Mouse (Mus musculus): Measurements from ENCODE around the gene Cyp2j5. TPM values are rescaled to one million over a fixed set of nuclear protein-coding genes. Genes with fewer than 3 reads are reported as not detected.
"Not testable (repeated sequence)": the region's sequence is repeated elsewhere in the genome, so short reads cannot be mapped to it uniquely, and the experiment has no call there.

Cyp2j5 gene
- polyA plus RNA-seq, 1 experiment, result not detected

- H3K4me3 ChIP-seq (ENCODE audit: insufficient read depth, low read depth, low read length), result no peak overlapping the region
- no peak overlapping the region for H3K27ac ChIP-seq (ENCODE audit: insufficient read depth, low read depth, low read length)
- TF ChIP-seq POLR2A (IDR thresholded peaks at IDR 0.05; ENCODE audit: insufficient read depth, low read depth, low read length) (no peak), CTCF (IDR thresholded peaks at IDR 0.05; ENCODE audit: insufficient read depth, low read depth, low read length) (no peak)
- 90% methylated on average over 1 of the region's 1 CpGs for WGBS
- no peaks in the 10 kb centered on the region for H3K4me1 ChIP-seq (ENCODE audit: control insufficient read depth, insufficient read depth, low read length)
Measured at GRCm38 (mm10) chr4:96664668-96665454, 907 bp upstream of the Cyp2j5 start.

- Histone ChIP-seq H3K27ac (ENCODE audit: insufficient read depth, low read depth, low read length) (no peak overlapping the region), H3K4me1 (ENCODE audit: control insufficient read depth, insufficient read depth, low read length) (no peaks in the 10 kb centered on the region), H3K4me3 (ENCODE audit: insufficient read depth, low read depth, low read length) (no peak overlapping the region)
- WGBS, result 92% methylated on average over 1 of the region's 1 CpGs
- TF ChIP-seq POLR2A (IDR thresholded peaks at IDR 0.05; ENCODE audit: insufficient read depth, low read depth, low read length), result no peak
Measured at GRCm38 (mm10) chr4:96635455-96635854, 28.5 kb downstream of the Cyp2j5 start.

- no peaks in the 10 kb centered on the region for H3K4me1 ChIP-seq (ENCODE audit: control insufficient read depth, insufficient read depth, low read length)
- H3K4me3 ChIP-seq (ENCODE audit: insufficient read depth, low read depth, low read length), result no peak overlapping the region
- H3K27ac ChIP-seq (ENCODE audit: insufficient read depth, low read depth, low read length), result no peak overlapping the region
- TF ChIP-seq CTCF (IDR thresholded peaks at IDR 0.05; ENCODE audit: insufficient read depth, low read depth, low read length), result no peak
- TF ChIP-seq POLR2A (IDR thresholded peaks at IDR 0.05; ENCODE audit: insufficient read depth, low read depth, low read length), result no peak
- WGBS, result 100% methylated on average over 1 of the region's 1 CpGs
Measured at GRCm38 (mm10) chr4:96622474-96622873, 41.5 kb downstream of the Cyp2j5 start.

GRCm38 (mm10) chr4:96591791-96592150, 72.2 kb downstream of the Cyp2j5 start:
- TF ChIP-seq POLR2A (IDR thresholded peaks at IDR 0.05; ENCODE audit: insufficient read depth, low read depth, low read length) (no peak), CTCF (IDR thresholded peaks at IDR 0.05; ENCODE audit: insufficient read depth, low read depth, low read length) (no peak)
- Histone ChIP-seq H3K4me1 (ENCODE audit: control insufficient read depth, insufficient read depth, low read length) (peaks cover 4% of the 10 kb centered on the region; the same call in 1 of the 2 replicates), H3K4me3 (ENCODE audit: insufficient read depth, low read depth, low read length) (no peak overlapping the region), H3K27ac (ENCODE audit: insufficient read depth, low read depth, low read length) (0 out of 2 replicates have a peak overlapping the region, but pooled peaks have one; percentile 74)
- WGBS, result 16% methylated on average over 4 of the region's 4 CpGs

- Histone ChIP-seq H3K27ac (ENCODE audit: insufficient read depth, low read depth, low read length) (peak within 1 kb of the TSS; percentile 74), H3K4me3 (ENCODE audit: insufficient read depth, low read depth, low read length) (peak within 1 kb of the TSS; percentile 38)
Measured at GRCm38 (mm10) chr4:96590911-96591790, 72.8 kb downstream of the Cyp2j5 start, which contains the start of gene Cyp2j9. Cyp2j9 (minus strand) TSS chr4:96591578.

GRCm38 (mm10) chr4:96581425-96582088, 82.4 kb downstream of the Cyp2j5 start:
- H3K4me3 ChIP-seq (ENCODE audit: insufficient read depth, low read depth, low read length), result no peak overlapping the region
- TF ChIP-seq POLR2A (IDR thresholded peaks at IDR 0.05; ENCODE audit: insufficient read depth, low read depth, low read length), result no peak
- no peak for TF ChIP-seq CTCF (IDR thresholded peaks at IDR 0.05; ENCODE audit: insufficient read depth, low read depth, low read length)
- H3K27ac ChIP-seq (ENCODE audit: insufficient read depth, low read depth, low read length), result peak overlapping the region; percentile 24; the same call in 1 of the 2 replicates
- WGBS, result 12% methylated on average over 1 of the region's 1 CpGs
- no peaks in the 10 kb centered on the region for H3K4me1 ChIP-seq (ENCODE audit: control insufficient read depth, insufficient read depth, low read length)

More at GRCm38 (mm10) chr4:96590911-96591790, 72.8 kb downstream of the Cyp2j5 start, which contains the start of gene Cyp2j9:
- WGBS, result 4% methylated on average over 18 of the region's 18 CpGs
- H3K4me1 ChIP-seq (ENCODE audit: control insufficient read depth, insufficient read depth, low read length), result peaks cover 4% of the 10 kb centered on the region; the same call in 1 of the 2 replicates
- TF ChIP-seq CTCF (IDR thresholded peaks at IDR 0.05; ENCODE audit: insufficient read depth, low read depth, low read length) (no peak), POLR2A (IDR thresholded peaks at IDR 0.05; ENCODE audit: insufficient read depth, low read depth, low read length) (0 out of 2 replicates have a peak, but pooled peaks have one; percentile 25)

- WGBS, result 82% methylated on average over 6 of the region's 6 CpGs
Measured at GRCm38 (mm10) chr4:96580351-96580750, 83.6 kb downstream of the Cyp2j5 start.

More at GRCm38 (mm10) chr4:96580351-96580750, 83.6 kb downstream of the Cyp2j5 start:
- H3K4me1 ChIP-seq (ENCODE audit: control insufficient read depth, insufficient read depth, low read length); H3K27ac ChIP-seq (ENCODE audit: insufficient read depth, low read depth, low read length); H3K4me3 ChIP-seq (ENCODE audit: insufficient read depth, low read depth, low read length): not testable (repeated sequence)

Other genes with a start within 250 kb of the Cyp2j5 start
- not detected in 2 replicates for gene Cyp2j8, start 156.8 kb downstream of the Cyp2j5 start, polyA plus RNA-seq (2012; ENCODE audit: insufficient read depth, insufficient read length, low replicate concordance, missing spikeins)
- gene Cyp2j6, start 110.5 kb downstream of the Cyp2j5 start, polyA plus RNA-seq (2012; ENCODE audit: insufficient read depth, insufficient read length, low replicate concordance, missing spikeins), result not detected in 2 replicates
- not detected in 2 replicates for gene Cyp2j9, start 72.6 kb downstream of the Cyp2j5 start, polyA plus RNA-seq (2012; ENCODE audit: insufficient read depth, insufficient read length, low replicate concordance, missing spikeins)
- gene Gm12695, start 121.0 kb upstream of the Cyp2j5 start, polyA plus RNA-seq (2012; ENCODE audit: insufficient read depth, insufficient read length, low replicate concordance, missing spikeins), result not detected in 2 replicates

Measured in olfactory bulb, adult 2 months (tissue).